Mouse (Mus musculus) layer of hippocampus, adult 8-10 months (tissue): ENCODE measurements at regions not wholly inside any gene's neighbourhood (a gene's known extent, or its start where the extent isn't known, plus 50 kb on each side); places are given as distances from the start of the nearest gene placed in this dataset.

Experiments
- DNase-seq, 2 experiments: peaks; one replicate each; pipeline ENCODE4 v3.0.0; 2022; ENCODE audit warnings: low spot score in 2 of 2

DNA sequence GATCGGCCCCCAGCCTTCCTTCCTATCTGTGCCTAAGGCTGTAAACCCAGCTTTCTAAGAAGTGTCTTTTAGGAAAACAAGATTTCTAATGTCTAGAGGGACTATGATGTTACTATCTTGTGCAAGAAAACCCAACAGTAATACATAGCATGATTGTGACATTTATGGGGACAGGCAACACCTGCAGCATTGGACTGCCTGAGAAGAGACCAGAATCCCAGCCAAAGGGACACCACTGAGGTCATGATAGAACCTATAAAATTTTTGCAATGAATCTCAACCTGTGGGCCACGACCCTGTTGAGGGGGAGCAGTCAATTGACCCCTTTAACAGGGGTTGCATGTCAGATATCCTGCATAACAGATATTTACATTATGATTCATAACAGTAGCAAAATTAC is 208.1 kb upstream of the Daam1 start:
- DNase-seq, result no peak

DNA sequence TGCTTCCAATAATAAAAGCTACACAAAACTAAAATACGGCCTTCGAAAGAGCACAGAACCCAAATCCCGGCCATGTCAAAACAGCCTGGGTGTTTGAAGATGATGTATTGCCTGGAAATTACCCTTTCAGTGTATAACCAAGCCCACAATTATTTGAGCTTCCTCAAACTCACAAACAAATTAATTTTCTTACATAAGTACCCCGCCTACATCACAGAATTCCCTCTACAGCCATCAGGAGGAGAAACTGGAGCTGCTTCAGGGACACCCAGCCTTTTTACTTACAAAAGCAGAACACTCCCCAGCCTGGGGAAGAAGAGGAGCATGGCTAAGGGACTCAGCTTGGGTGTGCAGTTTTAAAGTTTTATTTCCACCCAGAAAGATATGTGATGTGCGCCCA is 207.6 kb upstream of the Daam1 start:
- no peak for DNase-seq

DNA sequence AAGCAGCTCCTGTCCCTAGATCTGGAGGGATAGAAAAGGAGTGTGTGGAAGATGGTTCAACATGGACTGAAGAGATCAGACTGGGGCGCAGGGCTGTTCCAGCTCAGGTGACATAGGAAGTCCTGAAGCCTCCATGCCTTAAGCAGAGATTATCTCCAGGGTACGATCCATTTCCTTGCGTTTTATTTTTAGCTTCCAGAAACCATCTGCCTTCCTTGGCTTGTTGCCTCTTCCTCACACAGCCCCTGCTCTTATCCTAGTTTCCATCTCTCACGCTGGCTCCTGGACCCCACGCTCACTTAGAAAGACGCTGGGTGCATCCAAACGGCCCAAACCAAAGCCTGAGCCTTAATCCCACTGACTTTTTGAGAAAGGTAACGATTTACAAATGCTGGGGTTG is 206.8 kb upstream of the Daam1 start:
- no peak for DNase-seq

DNA sequence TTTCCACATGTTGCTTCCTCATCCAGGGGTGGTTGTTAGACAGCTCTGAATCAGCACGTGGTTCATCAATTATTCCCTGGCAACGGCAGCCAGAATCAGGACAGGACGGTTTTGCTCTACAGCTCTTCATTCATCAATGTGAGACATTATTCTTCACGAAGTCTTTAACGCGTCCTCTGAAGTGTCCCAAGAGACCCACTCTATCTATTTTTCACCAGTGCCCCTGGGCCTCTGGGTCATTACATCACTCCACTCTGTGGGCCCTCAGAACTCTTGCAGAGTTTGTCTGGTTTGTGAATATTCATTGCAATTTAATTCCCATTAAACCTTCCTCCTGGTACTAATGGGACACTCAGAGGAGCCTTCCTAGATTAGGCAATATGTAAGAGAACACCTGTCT is 206.2 kb upstream of the Daam1 start:
- no peak for DNase-seq

DNA sequence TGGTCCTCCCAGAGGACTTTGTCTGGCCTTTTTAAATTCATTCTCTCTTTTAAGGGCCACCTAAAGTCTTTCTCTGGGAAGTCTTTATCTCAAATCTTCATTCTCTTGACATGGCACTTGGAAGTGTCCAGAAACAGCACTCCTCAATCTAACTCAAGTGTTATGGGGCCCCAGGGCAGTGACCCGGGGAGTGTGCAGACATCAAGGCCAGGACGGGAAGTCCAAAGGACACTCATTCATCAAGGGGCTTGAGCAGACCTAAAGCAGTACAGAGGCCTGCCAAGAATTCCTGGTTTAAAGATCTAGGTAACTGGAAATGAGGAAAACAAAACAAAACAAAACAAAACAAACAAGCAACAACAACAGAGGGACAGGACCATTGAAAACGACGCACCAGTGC is 205.8 kb upstream of the Daam1 start:
- DNase-seq, result no peak

DNA sequence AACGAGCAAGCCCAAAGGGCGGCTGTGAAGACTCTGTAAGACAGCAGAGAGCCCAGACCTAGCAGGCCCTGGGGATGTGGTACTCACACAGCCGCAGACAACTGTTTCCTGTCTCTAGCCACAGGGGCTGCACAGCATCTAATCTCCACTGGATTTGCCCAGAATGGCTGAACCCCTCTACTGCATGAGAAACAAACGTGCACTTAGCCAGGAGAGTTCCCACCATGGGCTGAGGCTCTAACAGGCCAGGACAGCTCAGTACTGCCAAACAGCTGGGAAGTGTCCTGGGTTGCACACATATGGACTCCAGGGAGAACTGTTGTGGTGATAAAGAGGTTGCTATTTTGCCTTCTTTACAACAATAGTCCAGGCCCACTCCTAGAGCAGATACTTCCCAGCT is 204.1 kb upstream of the Daam1 start:
- no peak for DNase-seq

DNA sequence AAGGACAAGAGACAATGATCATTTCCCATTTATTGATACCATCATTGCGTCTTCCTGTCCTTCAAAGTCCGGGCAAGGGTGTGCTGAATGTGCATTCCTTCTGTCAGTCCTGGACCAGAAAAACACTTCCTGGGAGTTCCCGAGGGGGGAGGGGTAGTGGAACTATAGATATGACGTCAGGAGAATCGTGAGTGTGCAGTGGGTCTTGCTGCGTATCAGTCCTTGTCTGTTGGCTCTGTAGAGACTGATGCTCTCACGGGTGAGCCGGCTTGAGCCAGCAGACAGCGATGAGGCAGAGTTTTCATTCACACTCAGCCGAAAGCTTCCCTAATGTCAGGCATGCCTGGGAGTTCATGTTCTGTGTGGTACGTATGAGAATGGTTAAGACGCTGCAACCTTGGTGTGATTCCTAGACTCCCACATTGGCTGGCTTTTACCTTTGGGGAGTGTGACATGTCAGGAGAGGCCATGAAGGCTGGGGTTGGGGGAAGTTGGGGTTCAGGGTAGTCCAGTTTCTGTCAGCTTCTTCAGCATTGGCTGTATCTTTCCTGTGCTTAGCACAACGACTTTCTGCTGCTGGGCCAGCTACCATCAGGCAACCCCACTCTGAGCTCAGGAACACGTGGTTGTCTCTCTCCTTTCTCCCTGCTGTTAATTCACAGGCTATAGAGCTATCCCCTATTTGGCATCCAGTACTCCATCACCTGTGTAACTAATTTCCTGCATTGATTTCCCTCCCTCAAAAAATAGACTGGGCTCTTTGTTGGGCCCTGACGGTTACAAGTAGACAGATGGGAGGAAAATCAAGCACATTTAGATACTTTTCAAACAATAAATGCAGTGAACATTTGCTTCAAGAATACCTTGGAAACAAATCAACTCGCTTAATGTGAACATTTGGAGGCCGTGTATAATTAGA is 203.2 kb upstream of the Daam1 start:
- DNase-seq, result no peak

DNA sequence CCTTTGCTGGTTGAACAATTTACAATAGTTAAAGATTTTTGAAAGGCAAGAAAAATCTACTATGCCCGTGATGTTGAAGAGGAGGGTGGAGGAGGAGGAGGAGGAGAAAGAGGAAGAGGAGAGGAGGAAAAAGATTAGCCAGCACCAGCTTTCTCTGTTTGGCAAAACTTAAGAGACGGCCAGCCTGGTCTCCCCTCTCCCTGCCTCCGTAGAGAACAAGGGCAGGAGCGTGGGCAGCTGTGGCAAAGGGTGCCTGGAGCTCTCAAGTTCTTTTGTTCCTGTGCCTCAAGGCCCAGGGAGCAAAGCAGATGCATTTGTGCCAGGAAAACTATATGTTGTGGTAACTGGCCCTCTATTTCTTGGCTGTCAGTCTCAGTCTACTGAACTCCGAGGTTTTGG is 202.5 kb upstream of the Daam1 start:
- no peak for DNase-seq

DNA sequence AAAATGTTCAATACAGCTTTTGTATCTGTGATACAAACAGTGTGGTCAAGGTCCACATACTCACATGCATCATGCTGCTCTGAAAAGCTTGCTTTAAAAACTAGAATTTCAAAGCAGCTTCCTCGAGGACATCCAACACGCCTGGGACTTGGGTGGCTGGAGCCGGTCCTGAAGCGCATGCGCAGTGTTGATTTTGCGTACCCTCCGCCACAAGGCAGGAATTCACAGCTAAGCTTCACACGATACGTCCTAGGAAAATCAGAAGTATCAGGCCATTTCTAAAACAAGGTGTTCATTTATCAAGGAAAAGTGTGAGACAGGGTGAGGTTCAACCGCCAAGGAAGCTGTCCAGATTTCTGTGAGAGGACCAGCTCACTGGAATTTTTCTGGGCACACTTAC is 202.1 kb upstream of the Daam1 start:
- no peak for DNase-seq

DNA sequence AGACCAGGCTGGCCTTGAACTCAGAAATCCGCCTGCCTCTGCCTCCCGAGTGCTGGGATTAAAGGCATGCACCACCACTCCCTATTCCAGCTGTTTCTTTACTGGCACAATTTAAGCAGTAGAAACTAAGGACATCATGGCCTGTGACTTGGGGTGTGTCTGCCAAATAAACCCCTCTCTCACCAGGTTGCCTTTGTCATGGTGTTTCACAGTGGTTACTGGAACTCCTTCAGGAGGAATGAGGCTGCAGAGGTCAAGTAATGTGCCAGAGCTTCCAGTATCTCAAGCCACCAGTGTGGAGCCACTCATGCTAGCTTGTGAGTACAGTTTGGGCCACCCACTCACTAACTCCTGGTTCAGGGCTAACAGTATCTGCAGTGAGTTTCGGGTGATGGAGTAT is 200.5 kb upstream of the Daam1 start:
- no peak for DNase-seq

DNA sequence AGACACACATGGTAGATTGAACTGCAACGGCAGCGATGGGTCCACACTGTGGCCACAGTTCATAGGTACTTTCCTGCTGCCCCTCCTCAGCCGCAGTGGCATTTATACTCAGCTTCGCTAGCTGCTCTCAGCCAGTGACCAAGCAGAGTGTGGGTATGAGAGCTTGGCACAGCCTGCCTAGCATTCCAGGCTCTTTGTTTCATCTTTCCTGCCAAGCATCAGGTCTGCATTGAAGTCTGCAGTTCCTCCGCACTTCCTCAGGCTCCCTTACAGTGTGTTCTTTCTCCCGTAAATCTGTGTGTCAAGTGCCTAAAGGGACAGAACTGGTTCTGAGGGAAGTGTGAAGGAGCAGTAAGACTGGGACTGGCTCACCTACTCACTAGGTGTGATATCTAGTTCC is 194.6 kb upstream of the Daam1 start:
- no peak for DNase-seq

DNA sequence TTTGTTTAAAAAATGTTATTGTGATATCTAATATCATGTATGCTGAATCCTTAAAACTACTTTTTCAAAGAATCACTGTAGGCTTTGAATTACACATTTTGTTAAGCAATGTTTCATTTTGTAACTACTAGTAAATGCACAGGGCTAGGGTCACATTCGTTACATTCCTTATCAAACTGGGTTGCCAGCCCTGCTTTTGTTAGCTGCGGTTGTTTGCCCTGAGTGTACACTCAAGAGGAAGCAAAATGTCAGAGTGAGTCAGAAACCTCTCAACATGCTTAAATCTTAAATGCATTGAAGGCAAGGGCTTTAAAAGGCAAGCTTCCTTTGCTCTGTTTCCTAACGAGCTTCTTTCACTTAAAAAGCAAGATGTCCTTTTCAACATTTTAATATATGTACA is 193.6 kb upstream of the Daam1 start:
- DNase-seq, result no peak

DNA sequence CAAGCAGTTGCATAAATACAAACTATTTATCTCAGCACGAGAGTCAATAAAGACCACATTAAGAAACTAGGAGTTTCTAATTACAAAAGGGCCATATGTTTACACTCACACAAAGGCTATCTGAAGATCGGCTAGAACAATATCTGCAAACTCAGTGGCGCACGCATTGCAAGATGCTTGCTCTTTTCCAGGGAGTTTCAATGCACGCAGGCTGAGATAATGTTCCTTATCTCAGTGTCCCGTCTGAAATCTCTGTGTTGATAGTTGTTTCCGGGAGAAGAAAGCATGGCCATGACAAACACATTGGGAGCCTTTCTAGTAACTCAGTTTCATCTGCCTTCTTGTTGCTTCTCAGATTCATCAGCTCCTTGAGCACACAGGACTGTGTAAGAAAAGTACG is 192.6 kb upstream of the Daam1 start:
- no peak for DNase-seq

DNA sequence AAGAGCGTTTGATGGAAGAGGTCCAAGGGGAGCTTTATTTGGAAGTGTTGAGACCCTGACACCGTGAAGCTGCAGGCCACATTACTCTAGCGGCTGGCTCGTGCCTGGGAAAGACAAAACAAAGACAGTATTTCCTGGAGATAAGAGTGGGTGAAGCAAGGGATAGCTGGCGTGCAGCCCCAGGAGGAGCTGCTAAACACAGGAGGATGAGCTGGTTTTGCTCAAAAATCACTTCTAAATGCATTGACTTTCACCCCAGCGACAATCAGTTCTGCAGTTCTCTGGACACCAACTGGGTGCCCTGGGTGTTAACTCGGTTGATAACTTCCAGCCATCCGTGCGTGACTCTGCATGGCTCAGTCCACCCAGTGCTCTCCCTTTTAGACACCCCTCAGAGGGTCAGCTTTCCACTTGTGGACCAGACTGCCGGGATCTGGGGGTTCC is 190.8 kb upstream of the Daam1 start:
- DNase-seq, result no peak

DNA sequence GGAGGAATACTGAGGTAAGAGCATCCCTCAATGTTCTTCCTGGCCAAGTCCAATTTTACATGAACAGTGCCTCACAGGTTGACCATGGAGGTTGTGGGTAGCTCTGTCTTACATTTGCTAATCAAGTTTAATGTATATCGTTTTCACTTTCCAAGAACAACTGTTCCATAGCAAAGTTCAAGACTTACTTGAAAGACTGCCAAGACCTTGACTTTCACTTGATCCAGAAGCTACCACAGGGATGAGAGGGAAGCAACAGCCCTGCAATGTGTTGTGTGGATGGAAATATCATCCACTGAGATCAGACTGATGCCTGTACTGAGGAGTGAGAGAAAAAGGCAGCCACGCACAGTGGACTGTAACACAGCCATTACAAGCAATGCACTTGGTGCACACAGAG is 189.4 kb upstream of the Daam1 start:
- DNase-seq, result no peak

DNA sequence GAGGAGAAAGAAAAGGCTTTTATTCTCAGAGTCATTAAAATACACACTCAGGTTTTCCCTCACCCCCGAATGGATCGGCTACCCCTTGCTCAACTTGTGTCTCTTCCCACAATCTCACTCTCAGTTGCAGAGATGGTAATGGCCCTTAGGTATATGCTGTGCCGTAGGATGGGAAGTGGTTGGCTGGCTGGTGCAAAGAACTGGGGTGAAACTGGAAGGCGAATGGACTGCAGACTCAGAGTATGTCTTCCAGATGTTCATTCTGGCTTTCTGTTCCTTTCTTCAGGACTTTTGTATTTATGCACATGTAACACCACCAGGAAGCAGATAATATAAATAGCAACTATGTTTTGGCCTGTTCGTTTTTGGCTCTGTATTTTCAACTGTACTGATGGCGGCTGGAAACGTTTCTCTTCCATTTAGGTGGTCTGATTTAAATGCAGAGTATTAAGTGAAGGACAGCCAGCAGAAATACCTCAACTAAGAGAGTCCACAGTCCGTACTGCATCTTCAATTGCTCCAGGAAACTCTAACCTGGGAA is 188.0 kb upstream of the Daam1 start:
- DNase-seq, result no peak

DNA sequence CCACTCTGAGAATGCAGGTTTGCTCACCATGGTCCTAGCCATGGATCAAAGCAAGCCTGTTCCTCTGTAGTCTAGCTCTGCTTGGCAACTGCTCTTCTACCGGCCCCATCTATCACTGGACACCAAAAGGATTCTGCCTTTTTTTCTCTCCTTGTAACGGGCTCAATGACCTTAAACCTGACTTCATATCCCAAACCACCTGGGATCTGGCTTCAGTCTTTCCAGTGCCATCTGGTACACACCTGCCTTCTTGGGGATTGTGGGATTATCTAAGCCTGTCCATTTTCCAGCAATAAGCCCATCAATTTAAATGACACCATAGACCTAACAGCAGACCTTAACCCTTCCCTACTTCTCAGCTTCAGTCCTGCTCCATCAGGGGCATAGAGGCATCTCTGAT is 179.6 kb upstream of the Daam1 start:
- no peak for DNase-seq

DNA sequence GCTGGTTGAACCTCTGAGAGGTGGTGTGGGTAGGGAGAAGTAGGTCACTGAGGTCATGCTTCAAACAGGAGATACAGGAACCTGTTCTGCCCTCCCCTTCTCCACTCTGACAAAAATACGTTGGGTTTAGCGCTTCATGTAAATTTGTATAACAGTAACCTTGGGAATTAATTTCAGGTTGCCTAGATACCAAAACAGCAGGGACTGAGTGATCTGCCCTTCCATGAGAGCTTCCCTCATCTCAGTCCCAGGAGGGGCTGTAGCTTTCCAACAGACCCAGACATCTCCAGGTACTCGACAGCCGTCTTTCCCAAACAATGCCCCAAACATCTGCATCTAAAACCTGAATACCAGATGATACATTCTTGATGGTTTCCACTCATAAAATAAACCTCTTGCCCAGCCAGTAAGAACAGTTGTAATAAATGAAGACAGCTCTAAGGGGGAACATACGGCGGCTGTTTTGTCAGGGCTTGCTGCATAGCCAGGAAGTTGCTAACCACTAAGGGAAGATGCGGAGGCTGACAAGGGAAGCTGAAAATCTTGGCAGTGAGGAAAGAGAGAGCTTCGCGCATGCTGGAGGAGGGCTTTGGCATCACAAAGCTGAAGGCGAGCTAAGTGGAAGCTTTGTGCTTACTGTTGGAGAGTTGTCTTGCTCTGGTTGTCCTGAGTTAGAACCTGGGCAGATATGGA is 137.4 kb upstream of the Daam1 start:
- DNase-seq, result peak; percentile 64 to 66

DNA sequence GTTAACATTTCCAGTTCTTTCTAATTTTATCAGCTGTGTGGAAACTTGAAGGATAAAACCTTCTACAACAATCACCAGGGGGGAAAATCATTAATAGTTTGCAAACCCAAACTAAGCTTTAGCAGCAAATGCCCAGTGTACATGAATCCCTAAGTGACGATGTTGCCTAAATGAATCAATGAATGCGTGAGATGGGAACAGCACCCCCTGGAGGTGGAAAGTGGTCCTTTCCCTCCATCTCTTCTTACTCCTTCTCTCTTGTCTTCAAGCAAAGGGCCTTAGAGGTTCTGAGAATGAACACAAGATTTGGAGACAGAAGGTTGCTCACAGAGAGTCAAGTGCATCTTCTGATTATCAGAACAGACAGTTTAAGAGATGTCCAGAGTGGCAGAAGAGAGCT is 129.1 kb upstream of the Daam1 start:
- peak; percentile 29 to 72 for DNase-seq

DNA sequence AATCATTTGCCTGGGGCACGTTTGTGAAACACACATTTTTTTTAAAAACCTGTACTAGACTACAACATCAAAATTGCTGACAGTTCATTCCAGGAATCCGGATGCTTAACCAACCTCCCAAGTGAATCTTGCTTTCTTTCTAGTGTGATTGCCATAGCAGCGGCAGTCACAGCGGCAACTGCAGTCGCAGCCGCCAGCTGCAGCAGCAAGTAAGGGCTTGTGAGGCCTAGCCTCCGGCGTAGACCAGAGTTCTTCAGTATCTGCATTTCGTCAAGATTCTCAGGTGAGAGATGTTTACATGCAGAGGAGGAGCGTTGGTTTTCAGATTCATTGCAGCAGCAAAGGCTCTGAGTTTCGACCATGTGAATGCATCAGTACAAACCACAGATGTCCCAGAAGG is 128.7 kb upstream of the Daam1 start:
- no peak for DNase-seq

DNA sequence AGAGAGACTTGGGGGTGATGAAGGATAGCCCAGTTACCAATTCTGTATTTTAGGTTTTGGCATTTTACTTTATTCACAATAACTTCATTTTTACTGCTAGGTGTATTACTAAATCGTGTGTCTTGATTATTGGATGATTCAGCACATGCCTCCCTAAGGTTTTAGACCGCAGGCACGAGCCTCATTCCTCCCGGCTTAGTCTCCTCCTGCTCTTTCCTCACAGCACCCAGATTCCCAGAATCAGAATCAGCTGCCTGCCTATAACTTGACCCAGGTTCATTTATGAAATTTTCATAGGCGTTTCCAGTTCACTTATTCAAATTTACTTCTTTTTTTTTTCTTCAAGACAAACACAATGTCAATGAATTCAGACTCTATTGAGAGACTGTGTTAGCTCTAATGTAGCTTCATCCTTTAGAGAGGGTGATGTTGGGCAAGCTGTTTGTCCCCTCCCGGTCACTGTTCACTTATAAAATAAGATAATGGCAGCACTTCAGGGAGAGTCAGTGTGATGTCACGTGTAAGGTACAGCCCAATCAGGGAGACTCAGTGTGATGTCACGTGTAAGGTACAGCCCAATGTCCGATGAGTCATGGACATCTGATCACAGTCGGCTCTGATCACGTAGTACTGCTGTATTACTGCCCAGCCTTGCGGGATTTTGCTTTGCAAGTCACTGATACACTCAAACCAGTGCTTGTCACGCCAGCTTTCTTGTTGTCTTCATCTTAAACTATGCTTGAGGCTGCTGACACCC is 127.6 kb upstream of the Daam1 start:
- no peak for DNase-seq

DNA sequence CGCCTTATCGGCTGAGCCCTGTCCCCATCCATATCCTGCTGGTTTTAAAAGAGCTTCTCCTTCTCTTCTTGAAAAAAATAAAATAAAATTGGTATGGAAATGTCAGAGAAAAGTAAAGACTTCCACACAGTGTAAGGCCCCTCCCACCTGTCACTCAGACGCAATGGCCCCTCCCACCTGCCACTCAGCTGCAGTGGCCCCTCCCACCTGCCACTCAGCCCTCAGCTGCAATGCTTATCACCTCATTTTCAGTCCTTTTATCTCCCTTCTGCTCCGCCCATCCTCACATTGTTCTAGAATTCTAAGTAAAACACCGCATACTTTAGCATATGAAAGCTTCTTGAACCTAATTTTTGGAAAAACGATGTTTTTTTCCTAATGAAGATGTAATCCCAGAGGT is 126.4 kb upstream of the Daam1 start:
- DNase-seq, result no peak
